Comparison of ENCODE assay signal across 8 mouse cellular contexts in the genomic region with DNA sequence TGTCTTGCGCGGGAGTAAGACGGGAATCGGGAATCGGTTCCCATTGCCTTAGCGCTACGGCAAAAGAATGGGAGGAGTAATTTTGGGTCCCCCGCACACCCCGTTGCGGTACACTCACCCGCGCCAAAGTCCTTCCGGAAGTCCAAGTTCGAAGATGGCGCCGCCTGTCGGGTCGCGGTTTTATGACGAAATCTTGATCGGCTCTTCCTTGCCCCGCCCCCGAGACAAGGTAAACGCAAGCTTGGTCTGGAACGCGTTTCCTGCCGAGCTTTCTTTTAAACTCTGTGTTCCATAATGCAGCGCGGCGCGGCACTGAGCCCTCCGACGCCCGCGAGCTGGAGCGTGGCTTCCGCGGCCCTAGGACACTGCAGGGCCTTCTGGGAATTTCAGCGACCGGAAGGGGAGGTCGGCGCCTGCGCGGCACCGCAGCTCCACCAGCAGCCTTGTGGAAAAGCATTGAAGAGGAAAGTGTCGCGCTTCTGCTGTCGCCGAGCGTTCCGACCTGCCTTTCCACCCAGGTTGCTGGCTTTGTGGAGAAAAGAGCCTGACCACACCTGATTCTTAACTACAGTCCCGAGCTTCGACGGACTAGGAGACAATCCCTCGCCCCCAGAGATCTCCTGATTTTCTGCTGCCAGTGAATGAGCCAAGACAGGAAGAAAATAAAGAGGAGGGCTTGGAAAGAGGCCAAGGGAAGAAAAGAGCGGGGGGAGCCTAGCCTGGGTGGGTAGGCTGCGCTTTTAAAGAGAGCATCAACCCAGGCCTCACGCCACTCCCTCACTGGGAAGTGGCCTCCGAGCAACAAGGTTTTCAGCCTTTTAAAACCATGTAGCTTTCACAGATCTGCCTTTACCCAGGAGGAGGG. TPM values are rescaled to one million over a fixed set of nuclear protein-coding genes. Genes with fewer than 3 reads are reported as not detected.
DNase-seq lines count a peak whose midpoint lies in the region; ATAC-seq and TF ChIP-seq lines count a peak whose summit lies in the region.

A gene (minus strand): TSS at position 146 of the 865 bp plus-strand sequence.
A gene (minus strand): TSS at position 379 of the 865 bp plus-strand sequence.

- peak; percentile 96 for DNase-seq in A20 (ENCODE audit: low read depth, low spot score)
- DNase-seq in heart, adult 9 months (ENCODE audit: low spot score in 2 of 2), result peak; percentile 95 to 96
- DNase-seq in monocyte, adult 2 months (ENCODE audit: low read depth in 1 of 2, low spot score in 2 of 2), result peak; percentile 75 to 92
- peak; percentile 93 to 95 for DNase-seq in spleen, postnatal 36 days (ENCODE audit: low spot score in 2 of 2)

- peak within 1 kb of the TSS; percentile 69 for H3K9ac ChIP-seq in kidney, embryonic 14.5 days (ENCODE audit: low read depth, low read length)
- peak within 1 kb of the TSS; percentile 61 for H3K9ac ChIP-seq in limb, embryonic 15.5 days

- ATAC-seq in kidney, embryonic 14.5 days (ENCODE audit: low FRiP score, low TSS enrichment), result peak; percentile 98
- peak; percentile 96 for ATAC-seq in limb, embryonic 15.5 days (ENCODE audit: insufficient number of reproducible peaks, low FRiP score, low TSS enrichment, low read depth)

- no peaks in the 10 kb centered on the region for H3K27me3 ChIP-seq in kidney, embryonic 14.5 days (ENCODE audit: control insufficient read depth, insufficient read depth, low read length)
- no peaks in the 10 kb centered on the region for H3K27me3 ChIP-seq in limb, embryonic 15.5 days

- peak within 1 kb of the TSS; percentile 73 for H3K4me3 ChIP-seq in bone marrow macrophage, adult 2 months (ENCODE audit: insufficient read depth, low read length)
- H3K4me3 ChIP-seq in embryonic fibroblast, embryonic 13.5 days (ENCODE audit: insufficient read depth, low read length), result peak within 1 kb of the TSS; percentile 96
- peak within 1 kb of the TSS; percentile 96 for H3K4me3 ChIP-seq in kidney, embryonic 14.5 days (ENCODE audit: low read length)
- H3K4me3 ChIP-seq in limb, embryonic 15.5 days, result peak within 1 kb of the TSS; percentile 77

- H3K27ac ChIP-seq in bone marrow macrophage, adult 2 months (ENCODE audit: insufficient read depth, low read depth, low read length), result peak within 1 kb of the TSS; percentile 96
- H3K27ac ChIP-seq in embryonic fibroblast, embryonic 13.5 days (ENCODE audit: insufficient read depth, low read length), result peak within 1 kb of the TSS; percentile 96
- peak within 1 kb of the TSS; percentile 95 for H3K27ac ChIP-seq in kidney, embryonic 14.5 days (ENCODE audit: low read depth, low read length)
- peak within 1 kb of the TSS; percentile 98 for H3K27ac ChIP-seq in limb, embryonic 15.5 days

- H3K4me1 ChIP-seq in bone marrow macrophage, adult 2 months (ENCODE audit: control insufficient read depth, insufficient read depth, low read length), result peaks cover 15% of the 10 kb centered on the region
- H3K4me1 ChIP-seq in embryonic fibroblast, embryonic 13.5 days (ENCODE audit: control insufficient read depth, insufficient read depth, low read length), result no peaks in the 10 kb centered on the region
- H3K4me1 ChIP-seq in kidney, embryonic 14.5 days (ENCODE audit: control insufficient read depth, insufficient read depth, low read length), result peaks cover 4% of the 10 kb centered on the region; the same call in 1 of the 2 replicates
- H3K4me1 ChIP-seq in limb, embryonic 15.5 days, result 0 out of 2 replicates have a peak, but pooled peaks cover 4% of the 10 kb centered on the region

- TF ChIP-seq POLR2A in bone marrow macrophage, adult 2 months (IDR thresholded peaks at IDR 0.05; ENCODE audit: borderline replicate concordance, low read depth, low read length), result no peak
- TF ChIP-seq POLR2A in embryonic fibroblast, embryonic 13.5 days (IDR thresholded peaks at IDR 0.05; ENCODE audit: low read depth, low read length), result peak; percentile 78

- peaks cover 3% of the 10 kb centered on the region; the same call in 1 of the 2 replicates for H3K36me3 ChIP-seq in kidney, embryonic 14.5 days (ENCODE audit: control insufficient read depth, insufficient read depth, low read length)
- H3K36me3 ChIP-seq in limb, embryonic 15.5 days, result no peaks in the 10 kb centered on the region

- TF ChIP-seq CTCF in bone marrow macrophage, adult 2 months (IDR thresholded peaks at IDR 0.05; ENCODE audit: low read depth, low read length), result no peak
- TF ChIP-seq CTCF in embryonic fibroblast, embryonic 13.5 days (IDR thresholded peaks at IDR 0.05; ENCODE audit: borderline replicate concordance, insufficient read depth, low read length), result no peak

- H3K9me3 ChIP-seq in kidney, embryonic 14.5 days (ENCODE audit: control insufficient read depth, low read length), result no peaks in the 10 kb centered on the region
- no peaks in the 10 kb centered on the region for H3K9me3 ChIP-seq in limb, embryonic 15.5 days

- peak within 1 kb of the TSS; percentile 96 for H3K4me2 ChIP-seq in kidney, embryonic 14.5 days (replicated peaks; ENCODE audit: low read depth, low read length)
- H3K4me2 ChIP-seq in limb, embryonic 15.5 days, result peak within 1 kb of the TSS; percentile 78

- under 1% methylated on average over 59 of the region's 59 CpGs for WGBS in kidney, embryonic 14.5 days
- WGBS in limb, embryonic 15.5 days, result under 1% methylated on average over 58 of the region's 59 CpGs

RNA-seq across cellular contexts. Expression of the first gene that starts in this region (rescaled TPM):
- 0.93 and 2.7 TPM in 2 replicates for polyA plus RNA-seq in bone marrow macrophage, adult 2 months (2012; ENCODE audit: insufficient read depth, insufficient read length, missing spikeins)
- polyA plus RNA-seq in embryonic fibroblast, embryonic 13.5 days (2011; ENCODE audit: insufficient read length, low read depth, missing spikeins), result 2.7 and 3.8 TPM in 2 replicates
- polyA plus RNA-seq in kidney, embryonic 14.5 days (2014; fragmentation: Nextera tagmentation; extraction: Ambion mirVana), result 1.4 and 1.6 TPM in 2 replicates
- polyA plus RNA-seq in limb, embryonic 15.5 days (2015; fragmentation: Nextera tagmentation; extraction: Ambion mirVana), result 1.2 and 1.3 TPM in 2 replicates

RNA-seq across cellular contexts. Expression of the second gene that starts in this region (rescaled TPM):
- 80.4 and 90.2 TPM in 2 replicates for polyA plus RNA-seq in bone marrow macrophage, adult 2 months (2012; ENCODE audit: insufficient read depth, insufficient read length, missing spikeins)
- 51.0 and 69.2 TPM in 2 replicates for polyA plus RNA-seq in embryonic fibroblast, embryonic 13.5 days (2011; ENCODE audit: insufficient read length, low read depth, missing spikeins)
- 51.6 and 85.6 TPM in 2 replicates for polyA plus RNA-seq in kidney, embryonic 14.5 days (2014; fragmentation: Nextera tagmentation; extraction: Ambion mirVana)
- polyA plus RNA-seq in limb, embryonic 15.5 days (2015; fragmentation: Nextera tagmentation; extraction: Ambion mirVana), result 59.1 and 65.6 TPM in 2 replicates

Comparison
In these comparisons a context has a peak if more than half of its experiments do, and no peak if none do; other contexts are left out.
1. Peak in every context shown above with its lines: DNase-seq, ATAC-seq, H3K4me3 ChIP-seq and H3K27ac ChIP-seq.